Mouse (Mus musculus): ENCODE data around the gene Sipa1l2. TPM values are rescaled to one million over a fixed set of nuclear protein-coding genes. Genes with fewer than 3 reads are reported as not detected.

The Sipa1l2 gene
- polyA plus RNA-seq, 1 experiment from 2014 or later = 24.9 TPM

GRCm38 (mm10) chr8:125495545-125495944 lies 74.1 kb downstream of the Sipa1l2 start:
- Histone ChIP-seq H3K4me1 (peaks cover 94% of the 10 kb centered on the region), H3K27me3 (ENCODE audit: insufficient read depth, poor library complexity, severe bottlenecking) (no peaks in the 10 kb centered on the region), H3K36me3 (peaks cover 18% of the 10 kb centered on the region), H3K4me3 (no peak overlapping the region), H3K27ac (peak overlapping the region; percentile 54; the same call in 1 of the 2 replicates), H3K9me3 (no peaks in the 10 kb centered on the region)
- DNase-seq (ENCODE audit: low spot score) = no peak
- 72% methylated on average over 2 of the region's 2 CpGs for WGBS

- no peak for DNase-seq (ENCODE audit: low spot score)
- WGBS = 48% methylated on average over 6 of the region's 6 CpGs
- Histone ChIP-seq H3K27me3 (ENCODE audit: insufficient read depth, poor library complexity, severe bottlenecking) (no peaks in the 10 kb centered on the region), H3K4me3 (no peak overlapping the region), H3K27ac (no peak overlapping the region), H3K9me3 (no peaks in the 10 kb centered on the region), H3K36me3 (peaks cover 31% of the 10 kb centered on the region), H3K4me1 (peaks cover 94% of the 10 kb centered on the region)
Observed at GRCm38 (mm10) chr8:125493254-125493815, 76.3 kb downstream of the Sipa1l2 start.

- H3K9me3 ChIP-seq = no peaks in the 10 kb centered on the region
- peaks cover 40% of the 10 kb centered on the region for H3K36me3 ChIP-seq
- H3K27ac ChIP-seq = peak overlapping the region; percentile 44; the same call in 1 of the 2 replicates
- H3K4me1 ChIP-seq = peaks cover 93% of the 10 kb centered on the region
- H3K27me3 ChIP-seq (ENCODE audit: insufficient read depth, poor library complexity, severe bottlenecking) = no peaks in the 10 kb centered on the region
- DNase-seq (ENCODE audit: low spot score) = no peak
- WGBS = 48% methylated on average over 11 of the region's 11 CpGs
- no peak overlapping the region for H3K4me3 ChIP-seq
Observed at GRCm38 (mm10) chr8:125492416-125492815, 77.2 kb downstream of the Sipa1l2 start.

GRCm38 (mm10) chr8:125488747-125489146 lies 80.9 kb downstream of the Sipa1l2 start:
- H3K4me1 ChIP-seq = peaks cover 83% of the 10 kb centered on the region
- 33% methylated on average over 1 of the region's 1 CpGs for WGBS
- peak overlapping the region; percentile 37; the same call in 1 of the 2 replicates for H3K27ac ChIP-seq
- no peaks in the 10 kb centered on the region for H3K9me3 ChIP-seq
- DNase-seq (ENCODE audit: low spot score) = no peak
- no peaks in the 10 kb centered on the region for H3K27me3 ChIP-seq (ENCODE audit: insufficient read depth, poor library complexity, severe bottlenecking)
- no peak overlapping the region for H3K4me3 ChIP-seq
- peaks cover 57% of the 10 kb centered on the region for H3K36me3 ChIP-seq

- peaks cover 75% of the 10 kb centered on the region for H3K4me1 ChIP-seq
- WGBS = 84% methylated on average over 3 of the region's 3 CpGs
Observed at GRCm38 (mm10) chr8:125485715-125486114, 83.9 kb downstream of the Sipa1l2 start.

GRCm38 (mm10) chr8:125484530-125485196 lies 84.9 kb downstream of the Sipa1l2 start:
- H3K27me3 ChIP-seq (ENCODE audit: insufficient read depth, poor library complexity, severe bottlenecking) = no peaks in the 10 kb centered on the region
- no peak for DNase-seq (ENCODE audit: low spot score)
- no peaks in the 10 kb centered on the region for H3K9me3 ChIP-seq
- H3K4me1 ChIP-seq = peaks cover 65% of the 10 kb centered on the region
- H3K27ac ChIP-seq = peak overlapping the region; percentile 67
- 64% methylated on average over 7 of the region's 7 CpGs for WGBS
- no peak overlapping the region for H3K4me3 ChIP-seq
- peaks cover 60% of the 10 kb centered on the region for H3K36me3 ChIP-seq

More at GRCm38 (mm10) chr8:125485715-125486114, 83.9 kb downstream of the Sipa1l2 start:
- Histone ChIP-seq H3K36me3 (peaks cover 59% of the 10 kb centered on the region), H3K27me3 (ENCODE audit: insufficient read depth, poor library complexity, severe bottlenecking) (no peaks in the 10 kb centered on the region), H3K9me3 (no peaks in the 10 kb centered on the region), H3K27ac (no peak overlapping the region), H3K4me3 (no peak overlapping the region)
- no peak for DNase-seq (ENCODE audit: low spot score)

- H3K36me3 ChIP-seq = peaks cover 68% of the 10 kb centered on the region
- no peak overlapping the region for H3K4me3 ChIP-seq
- 64% methylated on average over 5 of the region's 5 CpGs for WGBS
- DNase-seq (ENCODE audit: low spot score) = no peak
- no peaks in the 10 kb centered on the region for H3K27me3 ChIP-seq (ENCODE audit: insufficient read depth, poor library complexity, severe bottlenecking)
- no peaks in the 10 kb centered on the region for H3K9me3 ChIP-seq
- H3K27ac ChIP-seq = peak overlapping the region; percentile 56
- H3K4me1 ChIP-seq = peaks cover 46% of the 10 kb centered on the region
Observed at GRCm38 (mm10) chr8:125482491-125483096, 87.0 kb downstream of the Sipa1l2 start.

GRCm38 (mm10) chr8:125474876-125475275 lies 94.7 kb downstream of the Sipa1l2 start:
- WGBS = 88% methylated on average over 12 of the region's 12 CpGs
- Histone ChIP-seq H3K4me3 (no peak overlapping the region), H3K36me3 (peaks cover 78% of the 10 kb centered on the region), H3K4me1 (0 out of 2 replicates have a peak, but pooled peaks cover 3% of the 10 kb centered on the region), H3K27ac (no peak overlapping the region), H3K27me3 (ENCODE audit: insufficient read depth, poor library complexity, severe bottlenecking) (no peaks in the 10 kb centered on the region), H3K9me3 (no peaks in the 10 kb centered on the region)
- no peak for DNase-seq (ENCODE audit: low spot score)

GRCm38 (mm10) chr8:125471374-125471773 lies 98.2 kb downstream of the Sipa1l2 start:
- no peak for DNase-seq (ENCODE audit: low spot score)
- Histone ChIP-seq H3K4me1 (0 out of 2 replicates have a peak, but pooled peaks cover 3% of the 10 kb centered on the region), H3K27me3 (ENCODE audit: insufficient read depth, poor library complexity, severe bottlenecking) (no peaks in the 10 kb centered on the region), H3K4me3 (no peak overlapping the region), H3K27ac (no peak overlapping the region), H3K9me3 (no peaks in the 10 kb centered on the region), H3K36me3 (peaks cover 83% of the 10 kb centered on the region)
- 88% methylated on average over 9 of the region's 9 CpGs for WGBS

GRCm38 (mm10) chr8:125465156-125465821 lies 104.3 kb downstream of the Sipa1l2 start:
- peaks cover 37% of the 10 kb centered on the region for H3K4me1 ChIP-seq
- peaks cover 55% of the 10 kb centered on the region for H3K36me3 ChIP-seq
- no peak overlapping the region for H3K27ac ChIP-seq
- DNase-seq (ENCODE audit: low spot score) = no peak
- no peak overlapping the region for H3K4me3 ChIP-seq
- H3K9me3 ChIP-seq = no peaks in the 10 kb centered on the region
- H3K27me3 ChIP-seq (ENCODE audit: insufficient read depth, poor library complexity, severe bottlenecking) = no peaks in the 10 kb centered on the region
- 61% methylated on average over 6 of the region's 6 CpGs for WGBS

GRCm38 (mm10) chr8:125462901-125463300 lies 106.7 kb downstream of the Sipa1l2 start:
- Histone ChIP-seq H3K4me3 (no peak overlapping the region), H3K4me1 (peaks cover 42% of the 10 kb centered on the region), H3K9me3 (no peaks in the 10 kb centered on the region), H3K27me3 (ENCODE audit: insufficient read depth, poor library complexity, severe bottlenecking) (no peaks in the 10 kb centered on the region), H3K36me3 (peaks cover 55% of the 10 kb centered on the region), H3K27ac (peak overlapping the region; percentile 52; the same call in 1 of the 2 replicates)
- DNase-seq (ENCODE audit: low spot score) = no peak
- WGBS = 83% methylated on average over 7 of the region's 7 CpGs

- Histone ChIP-seq H3K36me3 (peaks cover 58% of the 10 kb centered on the region), H3K4me1 (peaks cover 42% of the 10 kb centered on the region), H3K9me3 (no peaks in the 10 kb centered on the region), H3K27ac (peak overlapping the region; percentile 47), H3K27me3 (ENCODE audit: insufficient read depth, poor library complexity, severe bottlenecking) (no peaks in the 10 kb centered on the region), H3K4me3 (no peak overlapping the region)
- DNase-seq (ENCODE audit: low spot score) = no peak
- 89% methylated on average over 1 of the region's 1 CpGs for WGBS
Observed at GRCm38 (mm10) chr8:125461504-125461903, 108.1 kb downstream of the Sipa1l2 start.

GRCm38 (mm10) chr8:125460602-125461001 lies 109.0 kb downstream of the Sipa1l2 start:
- peaks cover 42% of the 10 kb centered on the region for H3K4me1 ChIP-seq
- H3K4me3 ChIP-seq = no peak overlapping the region
- no peak for DNase-seq (ENCODE audit: low spot score)
- H3K36me3 ChIP-seq = peaks cover 54% of the 10 kb centered on the region
- 22% methylated on average over 6 of the region's 6 CpGs for WGBS
- H3K27ac ChIP-seq = peak overlapping the region; percentile 60
- H3K27me3 ChIP-seq (ENCODE audit: insufficient read depth, poor library complexity, severe bottlenecking) = no peaks in the 10 kb centered on the region
- no peaks in the 10 kb centered on the region for H3K9me3 ChIP-seq
